Mouse (Mus musculus) spleen, postnatal 14 days (tissue): ENCODE measurements around the gene Fry.
A peak's percentile ranks its signal among the peaks of the same experiment; 100 is the strongest.

Experiments
- DNase-seq, 2 experiments: peaks; one replicate each; pipeline ENCODE4 v3.0.0; 2021 to 2022; ENCODE audit warnings: low spot score in 2 of 2

Fry gene

GRCm38 (mm10) chr5:150128432-150128831 is 10.0 kb downstream of the Fry start:
- DNase-seq, result no peak

- DNase-seq, result no peak
Observed at GRCm38 (mm10) chr5:150130144-150130543, 11.7 kb downstream of the Fry start.

GRCm38 (mm10) chr5:150131166-150131565 is 12.7 kb downstream of the Fry start:
- no peak for DNase-seq

- DNase-seq, result no peak
Observed at GRCm38 (mm10) chr5:150134651-150135050, 16.2 kb downstream of the Fry start.

GRCm38 (mm10) chr5:150135529-150135928 is 17.1 kb downstream of the Fry start:
- no peak for DNase-seq

- DNase-seq, result peak; percentile 12 to 29
Observed at GRCm38 (mm10) chr5:150137772-150138451, 19.5 kb downstream of the Fry start.

GRCm38 (mm10) chr5:150140513-150140912 is 22.1 kb downstream of the Fry start:
- no peak for DNase-seq

GRCm38 (mm10) chr5:150145967-150146366 is 27.5 kb downstream of the Fry start:
- no peak for DNase-seq

GRCm38 (mm10) chr5:150146612-150147011 is 28.2 kb downstream of the Fry start:
- no peak for DNase-seq

- no peak for DNase-seq
Observed at GRCm38 (mm10) chr5:150149725-150150124, 31.3 kb downstream of the Fry start.

GRCm38 (mm10) chr5:150150986-150151385 is 32.5 kb downstream of the Fry start:
- no peak for DNase-seq

GRCm38 (mm10) chr5:150152071-150152879 is 33.8 kb downstream of the Fry start:
- no peak for DNase-seq

- DNase-seq, result no peak
Observed at GRCm38 (mm10) chr5:150152880-150153281, 34.4 kb downstream of the Fry start.

- no peak for DNase-seq
Observed at GRCm38 (mm10) chr5:150155388-150155787, 36.9 kb downstream of the Fry start.

GRCm38 (mm10) chr5:150156063-150156786 is 37.8 kb downstream of the Fry start:
- DNase-seq, result peak in 1 of 2 experiments; percentile 12

GRCm38 (mm10) chr5:150157682-150158081 is 39.2 kb downstream of the Fry start:
- peak; percentile 16 to 51 for DNase-seq

- no peak for DNase-seq
Observed at GRCm38 (mm10) chr5:150159151-150159550, 40.7 kb downstream of the Fry start.

GRCm38 (mm10) chr5:150161193-150161592 is 42.7 kb downstream of the Fry start:
- no peak for DNase-seq

- DNase-seq, result no peak
Observed at GRCm38 (mm10) chr5:150161898-150162297, 43.5 kb downstream of the Fry start.

- DNase-seq, result no peak
Observed at GRCm38 (mm10) chr5:150164671-150165070, 46.2 kb downstream of the Fry start.

GRCm38 (mm10) chr5:150166811-150167210 is 48.4 kb downstream of the Fry start:
- DNase-seq, result no peak

GRCm38 (mm10) chr5:150167287-150167686 is 48.8 kb downstream of the Fry start:
- DNase-seq, result no peak
